Mouse (Mus musculus) C2C12 (cell line): ENCODE measurements around the gene Anapc7.
"Not testable (repeated sequence)": the region's sequence is repeated elsewhere in the genome, so short reads cannot be mapped to it uniquely, and the experiment has no call there.

Source experiments
- CEBPB ChIP-seq: IDR thresholded peaks from one replicate; pipeline ENCODE4 v1.6.1; 2011; ENCODE audit warnings: low read depth, mild to moderate bottlenecking, control low read depth, moderate library complexity
- CTCF ChIP-seq: IDR thresholded peaks from one replicate; pipeline ENCODE4 v1.5.1; 2011; ENCODE audit not compliant: control insufficient read depth, insufficient read depth, insufficient read length
- MYOD1 ChIP-seq: IDR thresholded peaks from one replicate; pipeline ENCODE4 v1.6.1; 2011; ENCODE audit warnings: low read depth; ENCODE audit not compliant: control insufficient read depth, insufficient read length
- USF1 ChIP-seq: IDR thresholded peaks from one replicate; pipeline ENCODE4 v1.6.1; 2011; ENCODE audit warnings: low read depth, mild to moderate bottlenecking, control low read depth, moderate library complexity

GRCm38 (mm10) chr5:122457054-122457453 lies 35.6 kb downstream of the Anapc7 start:
- TF ChIP-seq CTCF, CEBPB, USF1, MYOD1: not testable (repeated sequence)
